Mouse (Mus musculus) left cerebral cortex, adult 11 months (tissue): ENCODE data around the gene Cfap97.
"Not testable (repeated sequence)": the region's sequence is repeated elsewhere in the genome, so short reads cannot be mapped to it uniquely, and the experiment has no call there.

ENCODE experiments used
- DNase-seq: peaks from one replicate; pipeline ENCODE4 v3.0.0; 2022; ENCODE audit warnings: low spot score

Gene Cfap97

GRCm38 (mm10) chr8:46226622-46227021, 75.1 kb downstream of the Cfap97 start:
- DNase-seq = no peak

GRCm38 (mm10) chr8:46231968-46232367, 80.4 kb downstream of the Cfap97 start:
- DNase-seq = not testable (repeated sequence)

DNA sequence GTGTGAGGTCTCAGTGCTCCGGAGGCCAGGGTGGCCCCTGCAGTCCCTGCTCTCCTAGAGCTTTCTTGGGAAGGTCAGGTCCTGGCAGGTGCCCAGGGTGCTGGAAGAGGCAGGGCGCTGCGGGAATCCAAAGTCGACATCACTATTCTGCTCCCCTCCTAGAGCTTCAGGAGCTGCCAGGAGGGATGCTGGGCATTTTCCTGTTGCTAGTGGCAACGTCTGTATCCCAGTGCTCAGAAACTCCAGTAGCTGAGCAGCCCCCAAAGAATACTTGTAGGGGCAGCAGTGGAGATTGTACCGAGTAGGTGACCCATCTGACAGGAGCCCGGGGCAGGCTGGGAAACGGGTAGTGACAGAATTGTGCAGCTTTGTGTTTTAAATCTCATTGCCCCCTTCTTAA, 81.2 kb downstream of the Cfap97 start:
- DNase-seq = no peak

- DNase-seq = no peak
Observed at GRCm38 (mm10) chr8:46234736-46235135, 83.2 kb downstream of the Cfap97 start.

GRCm38 (mm10) chr8:46236441-46237223, 85.1 kb downstream of the Cfap97 start:
- no peak for DNase-seq

- DNase-seq = peak; percentile 48
Observed at GRCm38 (mm10) chr8:46241568-46242374, 90.2 kb downstream of the Cfap97 start.

- no peak for DNase-seq
Observed at GRCm38 (mm10) chr8:46242946-46243345, 91.4 kb downstream of the Cfap97 start.
